Mouse (Mus musculus) intestine, embryonic 15.5 days (tissue): ENCODE measurements around the gene Ccdc15. TPM values are rescaled to one million over a fixed set of nuclear protein-coding genes. Genes with fewer than 3 reads are reported as not detected.
A peak's percentile ranks its signal among the peaks of the same experiment; 100 is the strongest.

Experiments used
- ATAC-seq: fragments of 200-750 bp; cut with Nextera tagmentation; 2 replicates; pipeline ENCODE4 v1.8.0; 2017; ENCODE audit warnings: moderate TSS enrichment, moderate library complexity
- H3K27ac ChIP-seq: fragments of 300-500 bp; sonication (generic); 2 replicates; pipeline ENCODE4 v1.5.1; 2015; ENCODE audit warnings: mild to moderate bottlenecking, inconsistent platforms
- H3K27me3 ChIP-seq: fragments of 300-500 bp; sonication (generic); replicated peaks from 2 replicates; pipeline ENCODE4 v1.6.1; 2015; ENCODE audit warnings: inconsistent platforms
- H3K36me3 ChIP-seq: fragments of 300-500 bp; sonication (generic); 2 replicates; pipeline ENCODE4 v1.6.1; 2015; ENCODE audit warnings: inconsistent platforms
- H3K4me1 ChIP-seq: fragments of 300-500 bp; sonication (generic); replicated peaks from 2 replicates; pipeline ENCODE4 v1.6.1; 2015; ENCODE audit warnings: inconsistent platforms
- H3K4me2 ChIP-seq: fragments of 300-500 bp; sonication (generic); replicated peaks from 2 replicates; pipeline ENCODE4 v1.6.1; 2015; ENCODE audit warnings: mild to moderate bottlenecking, inconsistent platforms
- H3K4me3 ChIP-seq: fragments of 300-500 bp; sonication (generic); replicated peaks from 2 replicates; pipeline ENCODE4 v1.5.1; 2015; ENCODE audit warnings: inconsistent platforms
- H3K9ac ChIP-seq: fragments of 300-500 bp; sonication (generic); 2 replicates; pipeline ENCODE4 v1.6.1; 2015; ENCODE audit warnings: inconsistent platforms
- H3K9me3 ChIP-seq: fragments of 300-500 bp; sonication (generic); 2 replicates; pipeline ENCODE4 v1.6.1; 2016; ENCODE audit warnings: inconsistent platforms
- WGBS: fragments of 180-500 bp; shearing (Covaris S2); methylation state at CpG from one replicate; pipeline ENCODE4 v1.1.7; 2015; 5-methylcytosine and 5-hydroxymethylcytosine counted together
- polyA plus RNA-seq: library from polyadenylated mRNA; unstranded; fragments of >200 nt; fragmentation: Nextera tagmentation; extraction: Ambion mirVana; gene quantifications from 2 replicates; pipeline ENCODE4 v1.2.1, GENCODE M21; 2015

Gene Ccdc15
- polyA plus RNA-seq, 1 experiment from 2014 or later = 6.1 TPM

DNA sequence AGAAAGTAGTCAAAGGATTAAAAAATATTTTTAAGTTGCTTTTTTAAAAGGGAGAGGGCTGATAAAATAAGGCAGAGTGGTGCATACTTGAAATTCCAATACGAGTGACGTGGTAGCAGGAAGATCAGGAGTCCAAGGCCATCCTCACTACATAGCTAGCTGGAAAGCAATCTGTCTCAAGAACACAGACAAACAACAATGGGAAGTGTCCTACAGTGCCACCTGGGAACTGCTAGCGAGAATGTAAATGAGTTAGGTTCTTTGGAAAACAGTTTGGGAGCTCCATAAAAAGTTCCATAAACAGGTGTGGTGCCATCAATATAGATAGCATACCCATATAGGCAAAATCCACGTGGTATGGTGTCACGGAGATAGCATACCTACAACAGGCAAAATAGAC, 17.5 kb upstream of the Ccdc15 start:
- Histone ChIP-seq H3K36me3 (no peaks in the 10 kb centered on the region), H3K4me2 (no peak overlapping the region), H3K9ac (no peak overlapping the region), H3K4me3 (no peak overlapping the region), H3K9me3 (no peaks in the 10 kb centered on the region), H3K27me3 (no peaks in the 10 kb centered on the region), H3K4me1 (no peaks in the 10 kb centered on the region), H3K27ac (no peak overlapping the region)
- peak; percentile 44; the same call in 1 of the 2 replicates for ATAC-seq
- WGBS = 35% methylated on average over 5 of the region's 5 CpGs

DNA sequence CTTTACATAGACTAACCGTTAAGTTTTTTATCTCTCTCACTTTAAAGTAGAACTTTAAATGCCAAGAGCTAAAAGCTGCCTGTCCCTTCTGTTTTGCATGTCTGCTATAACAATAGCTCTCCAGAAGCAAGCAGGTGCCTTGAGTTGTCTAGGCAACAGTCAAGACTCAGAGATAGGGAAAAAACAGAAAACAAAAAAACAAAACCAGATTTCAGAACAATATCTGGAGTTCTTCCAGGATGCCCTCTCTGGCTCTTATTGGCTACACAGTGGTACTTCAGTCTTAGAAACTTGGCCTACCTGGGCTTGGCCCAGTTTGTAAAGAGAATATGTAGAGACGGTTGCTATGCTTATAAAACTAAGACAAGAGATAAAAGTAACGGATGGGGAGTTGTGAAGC, 16.2 kb upstream of the Ccdc15 start:
- Histone ChIP-seq H3K4me3 (no peak overlapping the region), H3K27me3 (no peaks in the 10 kb centered on the region), H3K36me3 (no peaks in the 10 kb centered on the region), H3K4me1 (no peaks in the 10 kb centered on the region), H3K4me2 (no peak overlapping the region), H3K9ac (no peak overlapping the region), H3K27ac (no peak overlapping the region), H3K9me3 (no peaks in the 10 kb centered on the region)
- ATAC-seq = no peak
- 76% methylated on average over 3 of the region's 3 CpGs for WGBS

DNA sequence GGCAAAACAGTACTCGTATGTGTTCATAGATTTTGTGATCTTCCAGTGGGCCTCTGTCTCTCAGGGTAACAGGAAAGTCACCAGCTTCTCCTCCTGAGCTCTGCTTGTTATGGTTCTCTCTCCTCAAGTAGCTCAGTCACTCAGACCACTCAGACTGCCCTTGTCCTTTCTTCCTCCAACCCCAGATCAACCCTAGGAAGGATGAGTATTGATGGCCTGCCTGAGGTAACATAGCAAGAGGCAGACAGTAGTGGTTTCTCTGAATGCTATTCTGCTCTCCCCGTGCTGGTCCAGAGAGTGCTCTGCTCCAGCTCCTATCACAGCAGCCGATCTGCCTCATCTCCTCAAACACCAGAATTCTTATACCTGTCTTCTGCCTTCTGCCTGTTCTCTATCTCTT, 15.3 kb upstream of the Ccdc15 start:
- Histone ChIP-seq H3K9ac (no peak overlapping the region), H3K36me3 (no peaks in the 10 kb centered on the region), H3K4me3 (no peak overlapping the region), H3K4me2 (no peak overlapping the region), H3K27me3 (no peaks in the 10 kb centered on the region), H3K4me1 (no peaks in the 10 kb centered on the region), H3K27ac (no peak overlapping the region), H3K9me3 (no peaks in the 10 kb centered on the region)
- 68% methylated on average over 3 of the region's 3 CpGs for WGBS
- no peak for ATAC-seq

DNA sequence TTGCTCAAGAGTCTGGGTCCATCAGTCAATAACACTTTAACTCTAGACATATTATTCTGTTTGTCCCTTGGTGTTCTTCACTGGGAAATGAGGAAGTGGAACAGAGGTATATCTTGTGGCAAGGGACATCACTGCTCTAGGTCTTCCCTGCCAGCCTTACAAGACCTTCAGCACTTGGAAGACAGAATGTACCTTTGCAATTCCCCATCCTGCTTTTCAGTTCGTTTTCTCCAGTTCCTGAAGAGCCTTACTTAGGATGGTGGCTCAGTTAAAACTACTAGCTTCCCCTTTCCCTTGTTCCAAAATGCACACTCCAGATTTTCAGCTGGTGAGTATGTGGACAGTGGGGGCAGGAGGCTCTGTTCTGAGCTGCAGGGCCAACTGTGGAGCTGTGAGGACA, 14.6 kb upstream of the Ccdc15 start:
- Histone ChIP-seq H3K9ac (no peak overlapping the region), H3K36me3 (no peaks in the 10 kb centered on the region), H3K4me3 (no peak overlapping the region), H3K27me3 (no peaks in the 10 kb centered on the region), H3K4me2 (no peak overlapping the region), H3K4me1 (no peaks in the 10 kb centered on the region), H3K27ac (no peak overlapping the region), H3K9me3 (no peaks in the 10 kb centered on the region)
- ATAC-seq = no peak
- WGBS = 69% methylated on average over 1 of the region's 1 CpGs

DNA sequence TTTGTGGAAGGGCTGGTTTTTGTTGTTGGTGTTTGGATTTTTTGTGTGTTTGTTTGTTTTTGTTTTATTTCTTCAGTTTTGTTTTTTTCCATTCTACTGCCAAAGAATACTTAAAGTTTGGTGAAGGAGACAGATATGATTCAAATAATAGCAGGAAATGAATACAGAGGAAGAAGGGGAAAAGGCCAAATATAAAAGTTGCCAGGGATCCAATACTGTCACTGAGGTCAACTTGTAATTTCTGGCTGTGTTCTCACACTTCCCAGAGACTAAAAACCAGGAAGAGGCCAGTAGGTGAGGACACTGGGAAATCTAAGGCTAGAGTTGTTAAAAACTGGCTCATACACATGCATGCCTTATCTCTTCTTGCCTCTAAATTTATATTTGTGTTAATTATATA, 13.9 kb upstream of the Ccdc15 start:
- no peak overlapping the region for H3K27ac ChIP-seq
- no peak for ATAC-seq
- no peaks in the 10 kb centered on the region for H3K36me3 ChIP-seq
- no peak overlapping the region for H3K4me2 ChIP-seq
- H3K9ac ChIP-seq = no peak overlapping the region
- H3K27me3 ChIP-seq = no peaks in the 10 kb centered on the region
- H3K9me3 ChIP-seq = no peaks in the 10 kb centered on the region
- no peaks in the 10 kb centered on the region for H3K4me1 ChIP-seq
- no peak overlapping the region for H3K4me3 ChIP-seq

DNA sequence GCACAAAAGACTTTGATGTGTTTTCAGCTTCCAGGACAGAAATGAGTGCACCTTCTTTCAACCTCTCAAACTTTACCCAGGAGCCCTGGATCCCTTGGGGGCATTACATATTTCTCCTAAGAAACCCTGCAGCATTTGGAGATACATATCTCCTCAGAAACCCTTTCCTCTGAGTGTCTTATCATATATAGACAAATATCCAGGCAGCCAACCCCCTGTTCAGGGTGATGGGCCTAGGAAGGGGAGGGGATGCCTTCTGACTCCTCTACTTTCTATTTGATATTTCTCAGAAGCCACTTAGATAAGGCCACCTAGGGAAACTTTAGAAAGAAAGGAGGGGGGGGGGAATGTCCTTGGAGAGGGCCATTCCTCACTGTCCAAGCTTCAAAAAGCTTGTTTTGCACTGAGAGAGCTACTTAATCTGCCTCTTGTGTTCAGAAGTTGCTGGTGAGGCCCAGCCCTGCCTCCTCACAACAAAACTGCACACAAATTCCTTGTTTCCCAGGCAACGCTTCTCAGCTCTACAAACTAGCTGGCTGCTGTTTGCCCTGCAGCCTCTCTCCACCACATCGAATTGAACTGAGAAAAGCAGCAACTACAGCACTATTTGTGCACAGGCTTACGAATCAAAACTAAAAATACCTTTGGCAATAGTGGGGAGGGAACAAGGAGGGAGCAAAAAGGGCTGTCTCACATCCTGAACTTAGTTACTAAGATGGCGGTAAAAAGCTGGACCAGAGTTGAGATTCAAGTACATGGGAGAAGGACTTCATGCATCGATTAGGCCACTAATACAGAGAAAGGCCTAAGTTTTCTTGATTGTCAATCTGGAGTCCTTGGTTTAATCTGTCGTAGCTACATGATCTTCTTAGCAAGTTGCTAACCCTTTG, 11.3 kb upstream of the Ccdc15 start:
- no peaks in the 10 kb centered on the region for H3K27me3 ChIP-seq
- H3K36me3 ChIP-seq = no peaks in the 10 kb centered on the region
- no peaks in the 10 kb centered on the region for H3K4me1 ChIP-seq
- H3K4me2 ChIP-seq = no peak overlapping the region
- no peaks in the 10 kb centered on the region for H3K9me3 ChIP-seq
- WGBS = 54% methylated on average over 6 of the region's 6 CpGs
- H3K9ac ChIP-seq = no peak overlapping the region
- no peak overlapping the region for H3K4me3 ChIP-seq
- no peak overlapping the region for H3K27ac ChIP-seq
- ATAC-seq = peak; percentile 39; the same call in 1 of the 2 replicates

DNA sequence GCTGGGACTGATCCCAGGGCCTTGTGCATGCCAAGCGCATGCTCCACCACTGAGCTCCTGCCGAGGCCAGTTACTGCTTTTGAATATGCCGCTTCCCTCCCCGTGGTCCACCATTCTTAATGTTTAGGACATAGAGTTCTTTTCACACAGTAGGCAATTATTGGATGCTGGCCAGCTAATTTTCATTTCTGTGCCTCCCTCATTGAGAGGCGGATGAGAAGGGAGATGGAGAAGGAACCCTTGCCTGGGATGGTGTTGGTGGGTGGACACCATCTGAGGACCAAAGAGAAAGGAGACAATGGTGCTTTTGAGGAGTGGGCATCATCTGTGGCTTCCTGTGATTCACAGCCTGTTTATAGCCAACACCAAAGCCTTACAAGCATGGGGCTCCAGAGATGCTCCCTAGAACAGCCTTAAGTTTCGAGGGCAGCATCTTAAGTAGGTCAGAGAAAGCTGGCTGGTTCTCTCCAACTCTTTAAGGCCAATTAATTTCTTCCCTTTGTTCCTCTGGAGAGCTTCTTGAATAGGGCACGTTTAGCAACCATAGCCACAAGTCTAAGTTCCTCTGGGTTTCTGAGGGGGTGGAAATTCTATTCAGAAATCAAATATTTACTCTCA, 10.6 kb upstream of the Ccdc15 start:
- Histone ChIP-seq H3K4me2 (no peak overlapping the region), H3K27me3 (no peaks in the 10 kb centered on the region), H3K9ac (no peak overlapping the region), H3K36me3 (no peaks in the 10 kb centered on the region), H3K9me3 (no peaks in the 10 kb centered on the region), H3K4me3 (no peak overlapping the region), H3K4me1 (no peaks in the 10 kb centered on the region), H3K27ac (no peak overlapping the region)
- WGBS = 81% methylated on average over 7 of the region's 7 CpGs
- ATAC-seq = no peak

DNA sequence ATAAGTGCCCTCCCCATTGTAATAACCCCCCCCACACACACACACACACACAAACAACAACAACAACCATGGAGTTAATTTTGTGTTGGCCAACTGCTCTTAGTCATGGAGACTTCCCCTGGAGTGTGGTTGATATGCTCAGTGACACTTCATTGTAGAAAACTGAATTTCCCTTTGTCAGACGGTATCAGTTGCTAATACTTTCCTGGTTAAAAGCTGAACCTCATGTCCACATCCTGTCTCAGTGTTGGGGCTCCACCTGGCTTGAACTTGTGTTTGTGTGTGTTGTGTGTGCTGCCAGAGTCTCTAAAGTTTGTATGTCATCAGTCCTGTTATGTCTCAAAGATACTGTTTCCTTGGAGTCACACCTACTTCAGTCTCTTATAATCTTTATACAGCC, 6.3 kb upstream of the Ccdc15 start:
- H3K27ac ChIP-seq = no peak overlapping the region
- no peaks in the 10 kb centered on the region for H3K4me1 ChIP-seq
- 70% methylated on average over 1 of the region's 1 CpGs for WGBS
- no peak overlapping the region for H3K9ac ChIP-seq
- no peak overlapping the region for H3K4me3 ChIP-seq
- H3K36me3 ChIP-seq = no peaks in the 10 kb centered on the region
- H3K9me3 ChIP-seq = no peaks in the 10 kb centered on the region
- no peaks in the 10 kb centered on the region for H3K27me3 ChIP-seq
- no peak for ATAC-seq
- H3K4me2 ChIP-seq = no peak overlapping the region

DNA sequence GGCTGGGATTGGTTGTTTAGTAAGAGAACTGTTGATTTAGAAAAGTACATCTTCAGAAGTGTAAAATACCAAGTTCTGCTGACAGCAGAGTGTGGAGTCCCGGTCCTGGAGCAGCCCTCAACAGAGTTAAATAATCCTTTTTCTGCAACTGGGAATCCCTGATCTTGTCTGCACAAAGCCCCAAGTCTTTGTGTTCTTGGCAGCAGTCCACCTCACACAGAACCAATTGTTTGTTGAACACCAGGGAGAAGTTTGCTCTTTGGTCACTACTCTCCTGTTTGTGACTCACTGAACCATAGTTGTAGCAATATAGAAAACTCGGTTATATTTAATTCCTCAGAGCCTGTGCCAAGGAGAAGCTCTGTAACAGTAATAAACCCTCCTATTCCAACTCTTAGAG, 3.0 kb upstream of the Ccdc15 start:
- Histone ChIP-seq H3K27ac (no peak overlapping the region), H3K27me3 (no peaks in the 10 kb centered on the region), H3K4me3 (no peak overlapping the region), H3K9ac (no peak overlapping the region), H3K36me3 (no peaks in the 10 kb centered on the region), H3K4me1 (no peaks in the 10 kb centered on the region), H3K4me2 (no peak overlapping the region), H3K9me3 (no peaks in the 10 kb centered on the region)
- WGBS = 56% methylated on average over 2 of the region's 2 CpGs
- no peak for ATAC-seq

DNA sequence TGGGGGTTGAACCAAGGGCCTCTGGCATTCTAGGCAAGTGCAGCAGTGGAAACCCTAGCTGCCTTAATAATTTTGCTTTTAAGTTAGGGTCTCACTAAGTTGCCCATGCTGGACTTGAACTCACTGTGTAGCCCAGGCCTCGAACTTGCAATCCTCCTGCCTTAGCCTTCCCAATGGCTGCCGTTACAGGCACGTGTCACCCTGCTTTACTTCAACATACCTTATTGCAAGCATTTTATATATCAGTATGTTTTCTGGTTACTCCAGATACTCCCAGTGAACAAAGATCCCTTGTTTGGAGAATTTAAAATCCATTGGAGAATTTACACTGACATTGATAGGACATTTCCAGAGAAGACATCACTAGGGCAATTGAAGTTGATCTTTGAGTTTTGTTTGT, 818 bp upstream of the Ccdc15 start:
- H3K9ac ChIP-seq = no peak overlapping the region

DNA sequence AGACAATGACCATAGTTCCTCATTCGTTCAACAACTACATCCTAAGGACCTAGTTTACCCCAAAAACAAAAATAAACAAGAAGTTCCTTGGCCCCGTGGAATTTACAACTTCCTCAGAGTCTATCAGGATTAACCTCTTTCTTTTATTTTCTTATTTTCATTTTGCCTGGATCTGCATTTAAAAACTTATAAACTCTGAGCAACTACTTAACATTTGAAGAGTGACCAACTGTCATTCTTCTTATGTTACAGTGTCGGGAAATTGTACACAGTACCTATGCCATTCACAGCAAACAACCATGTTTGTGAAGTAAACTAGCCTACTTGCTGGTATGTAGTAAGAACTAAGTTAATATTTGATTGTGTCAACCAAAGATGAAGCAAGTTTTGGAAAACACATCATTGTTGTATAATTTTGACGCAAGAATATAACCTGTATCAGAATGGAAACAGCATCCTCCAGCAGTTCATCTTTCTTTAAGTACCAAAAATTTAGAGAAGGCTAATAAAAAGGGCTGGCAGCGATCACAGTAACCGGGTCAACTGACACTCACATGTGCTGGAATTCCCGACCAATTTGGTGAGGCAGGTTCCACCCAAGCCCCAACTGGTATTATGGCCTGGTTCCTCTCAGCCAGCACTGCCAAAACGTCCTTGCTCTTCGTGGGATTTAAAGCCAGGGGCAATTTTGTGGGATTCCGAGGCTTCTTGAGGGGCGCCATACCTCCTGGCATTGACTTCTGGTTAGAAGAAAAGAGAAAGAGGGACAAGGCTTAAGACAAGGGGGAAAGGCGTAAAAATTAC, 846 bp downstream of the Ccdc15 start:
- H3K9ac ChIP-seq = peak overlapping the region; percentile 92
- H3K4me2 ChIP-seq = peak overlapping the region; percentile 82
- H3K4me1 ChIP-seq = no peaks in the 10 kb centered on the region
- WGBS = 17% methylated on average over 12 of the region's 12 CpGs
- H3K9me3 ChIP-seq = no peaks in the 10 kb centered on the region
- peak overlapping the region; percentile 94 for H3K27ac ChIP-seq
- H3K27me3 ChIP-seq = no peaks in the 10 kb centered on the region
- no peaks in the 10 kb centered on the region for H3K36me3 ChIP-seq
- peak overlapping the region; percentile 78 for H3K4me3 ChIP-seq
- ATAC-seq = peak; percentile 23

More for the DNA sequence above, 818 bp upstream of the Ccdc15 start:
- peak overlapping the region; percentile 82 for H3K4me2 ChIP-seq
- H3K27me3 ChIP-seq = no peaks in the 10 kb centered on the region
- H3K4me1 ChIP-seq = no peaks in the 10 kb centered on the region
- H3K36me3 ChIP-seq = no peaks in the 10 kb centered on the region
- 92% methylated on average over 3 of the region's 3 CpGs for WGBS
- no peak for ATAC-seq
- 0 out of 2 replicates have a peak overlapping the region, but pooled peaks have one; percentile 94 for H3K27ac ChIP-seq
- H3K4me3 ChIP-seq = peak overlapping the region; percentile 78; the same call in 1 of the 2 replicates
- no peaks in the 10 kb centered on the region for H3K9me3 ChIP-seq

DNA sequence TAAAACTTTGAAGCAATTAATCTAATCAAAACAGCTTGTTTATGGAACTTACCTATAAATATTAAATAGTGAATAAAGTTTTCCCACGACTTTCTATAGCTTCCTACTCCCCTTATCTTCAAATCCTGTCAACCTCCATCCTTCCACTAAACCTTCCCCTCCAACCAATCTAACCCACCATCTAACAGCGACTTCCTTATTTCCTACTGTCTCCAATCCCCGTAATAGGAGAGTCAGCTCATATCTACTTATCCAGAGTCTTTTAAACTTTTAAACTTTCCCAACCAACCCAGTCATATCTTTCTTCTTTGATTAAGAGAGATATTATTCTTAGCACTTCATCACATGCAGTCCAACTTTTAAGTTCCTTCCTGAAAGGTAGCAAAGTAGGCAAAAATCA, 2.8 kb downstream of the Ccdc15 start:
- H3K27me3 ChIP-seq = no peaks in the 10 kb centered on the region
- no peak for ATAC-seq

More for the DNA sequence above, 2.8 kb downstream of the Ccdc15 start:
- no peak overlapping the region for H3K9ac ChIP-seq
- H3K27ac ChIP-seq = no peak overlapping the region
- no peaks in the 10 kb centered on the region for H3K4me1 ChIP-seq
- no peaks in the 10 kb centered on the region for H3K9me3 ChIP-seq
- no peak overlapping the region for H3K4me3 ChIP-seq
- no peak overlapping the region for H3K4me2 ChIP-seq
- H3K36me3 ChIP-seq = no peaks in the 10 kb centered on the region
- 85% methylated on average over 3 of the region's 3 CpGs for WGBS
